Mouse (Mus musculus): ENCODE results near the gene Eno2.

Gene Eno2

GRCm38 (mm10) chr6:124717968-124718367 is 51.5 kb downstream of the Eno2 start:
- DNase-seq (ENCODE audit: extremely low read depth, insufficient read length, low spot score), result no peak

DNA sequence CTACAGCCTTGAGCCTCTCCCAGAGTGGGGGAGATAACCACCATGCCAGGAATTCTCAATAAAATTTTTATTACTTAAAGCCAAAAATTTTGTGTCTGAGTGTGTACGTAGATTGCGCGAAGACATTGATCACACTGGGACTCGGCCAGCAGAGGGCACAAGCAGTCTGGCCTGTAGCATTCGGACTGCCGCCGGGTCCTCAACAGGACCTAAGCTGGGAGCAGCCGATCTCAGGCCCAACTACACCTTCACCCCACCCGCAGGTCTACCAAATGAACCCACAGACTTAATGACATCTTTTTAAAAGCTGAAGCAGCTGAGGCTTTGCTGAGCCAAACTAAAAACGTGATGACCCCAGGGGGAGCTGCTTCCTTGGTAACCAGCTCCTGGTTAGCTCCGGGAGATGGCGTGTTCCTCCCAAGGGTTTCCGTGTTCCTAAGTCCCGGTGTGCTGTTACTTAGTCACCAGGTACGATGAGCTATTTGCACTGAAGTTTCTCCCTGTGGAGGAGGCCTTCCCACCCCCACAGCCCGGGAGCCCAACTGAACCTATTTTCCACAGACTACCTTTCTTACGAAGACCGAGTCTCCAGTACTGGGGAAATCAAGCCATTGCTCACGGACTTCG is 52.5 kb downstream of the Eno2 start:
- DNase-seq (ENCODE audit: extremely low read depth, insufficient read length, low spot score), result no peak

- DNase-seq (ENCODE audit: extremely low read depth, insufficient read length, low spot score), result no peak
Measured at GRCm38 (mm10) chr6:124712918-124713317, 56.6 kb downstream of the Eno2 start.

- DNase-seq (ENCODE audit: extremely low read depth, insufficient read length, low spot score), result peak; percentile 98
Measured at GRCm38 (mm10) chr6:124711824-124712782, 57.4 kb downstream of the Eno2 start, which contains the start of the genes Emg1 and Phb2. TSS of gene Emg1 (minus strand) at chr6:124712178. TSS of gene Phb2 (plus strand) at chr6:124712336.

Measured in 3134 (cell line).